16 mouse cellular contexts compared by ENCODE assay signal in genomic region chr8:47335940-47336339, GRCm38 (mm10).
"Had no signal": no experiment of that assay in that cellular context is flagged by ENCODE, and none has a peak within 500 bp of the region (broad histone marks: within the 10 kb centered on the region; RNA-seq: fewer than 3 reads in every experiment).

No protein-coding gene starts in this region.

- H3K27me3 ChIP-seq: liver, embryonic 13.5 days had no signal

- H3K27ac ChIP-seq: kidney, postnatal 0 days; layer of hippocampus, adult 2 months; left cerebral cortex, adult 2 months; liver, embryonic 13.5 days; stomach, postnatal 0 days had no signal

- H3K9me3 ChIP-seq: liver, embryonic 13.5 days had no signal

- H3K36me3 ChIP-seq: liver, embryonic 13.5 days had no signal

- H3K4me1 ChIP-seq: liver, embryonic 13.5 days had no signal

- H3K9ac ChIP-seq: liver, embryonic 13.5 days had no signal

- H3K4me3 ChIP-seq: layer of hippocampus, adult 2 months; left cerebral cortex, adult 2 months; liver, embryonic 13.5 days had no signal

- H3K4me2 ChIP-seq: liver, embryonic 13.5 days; midbrain, embryonic 11.5 days had no signal

- DNase-seq: kidney, postnatal 25 days; layer of hippocampus, adult 9-11 months; liver, embryonic 13.5 days; lung, adult 2 months; lung, postnatal 14 days; lung, postnatal 4 days; midbrain, embryonic 14.5 days; right cerebral cortex, postnatal 14 days; right cerebral cortex, postnatal 4 days; thymus, adult 18-20 months; thymus, postnatal 36 days had no signal
